Mouse (Mus musculus) retina, embryonic 14.5 days (tissue): Measurements from ENCODE around the gene Ncaph2.

ENCODE experiments used
- DNase-seq: peaks from one replicate; pipeline ENCODE4 v3.0.0-alpha.2; 2015; ENCODE audit warnings: low spot score

The Ncaph2 gene

GRCm38 (mm10) chr15:89355241-89356187 is at the start of gene Ncaph2, which contains the start of gene Lmf2:
Ncaph2 (plus strand) TSS chr15:89355719.
Lmf2 (minus strand) TSS chr15:89355659.
- DNase-seq, result peak; percentile 98

- no peak for DNase-seq
Measured at GRCm38 (mm10) chr15:89305966-89306365, 49.6 kb upstream of the Ncaph2 start.

- DNase-seq, result no peak
Measured at GRCm38 (mm10) chr15:89307461-89307860, 48.1 kb upstream of the Ncaph2 start.

- no peak for DNase-seq
Measured at GRCm38 (mm10) chr15:89308406-89309139, 46.9 kb upstream of the Ncaph2 start.

GRCm38 (mm10) chr15:89309962-89310498 is 45.5 kb upstream of the Ncaph2 start:
- no peak for DNase-seq

GRCm38 (mm10) chr15:89313359-89313758 is 42.2 kb upstream of the Ncaph2 start:
- no peak for DNase-seq

GRCm38 (mm10) chr15:89314107-89314506 is 41.4 kb upstream of the Ncaph2 start:
- DNase-seq, result no peak

- DNase-seq, result peak; percentile 35
Measured at GRCm38 (mm10) chr15:89314511-89315189, 40.9 kb upstream of the Ncaph2 start.

- DNase-seq, result peak; percentile 98
Measured at GRCm38 (mm10) chr15:89315190-89315731, 40.3 kb upstream of the Ncaph2 start, which contains the start of gene Sbf1. Sbf1 (minus strand) TSS chr15:89315311.

GRCm38 (mm10) chr15:89316146-89316545 is 39.4 kb upstream of the Ncaph2 start:
- DNase-seq, result peak; percentile 25

GRCm38 (mm10) chr15:89321264-89321663 is 34.3 kb upstream of the Ncaph2 start:
- no peak for DNase-seq

- peak; percentile 34 for DNase-seq
Measured at GRCm38 (mm10) chr15:89322670-89323522, 32.6 kb upstream of the Ncaph2 start, which contains the start of gene Adm2. Adm2 (plus strand) TSS chr15:89322720.

GRCm38 (mm10) chr15:89323656-89324055 is 31.9 kb upstream of the Ncaph2 start:
- no peak for DNase-seq

- no peak for DNase-seq
Measured at GRCm38 (mm10) chr15:89326441-89326840, 29.1 kb upstream of the Ncaph2 start.

- no peak for DNase-seq
Measured at GRCm38 (mm10) chr15:89334271-89334670, 21.2 kb upstream of the Ncaph2 start, which contains the start of gene Miox. Miox (plus strand) TSS chr15:89334398.

- no peak for DNase-seq
Measured at GRCm38 (mm10) chr15:89334774-89335537, 20.6 kb upstream of the Ncaph2 start.

GRCm38 (mm10) chr15:89336422-89336821 is 19.1 kb upstream of the Ncaph2 start:
- no peak for DNase-seq

- no peak for DNase-seq
Measured at GRCm38 (mm10) chr15:89339696-89340095, 15.8 kb upstream of the Ncaph2 start.

- no peak for DNase-seq
Measured at GRCm38 (mm10) chr15:89340136-89340535, 15.4 kb upstream of the Ncaph2 start.

- DNase-seq, result no peak
Measured at GRCm38 (mm10) chr15:89341678-89342077, 13.8 kb upstream of the Ncaph2 start.
